Mouse (Mus musculus) brown adipose tissue, adult 24 weeks (tissue): Measurements from ENCODE around the gene 6030452D12Rik. TPM values are rescaled to one million over a fixed set of nuclear protein-coding genes. Genes with fewer than 3 reads are reported as not detected.

ENCODE experiments used
- H3K27ac ChIP-seq: fragments of 200-500 bp; replicated peaks from 2 replicates; pipeline ENCODE4 v1.5.1; 2012; ENCODE audit warnings: low read depth, mild to moderate bottlenecking, low read length
- H3K4me1 ChIP-seq: fragments of 200-500 bp; 2 replicates; pipeline ENCODE4 v1.6.1; 2012; ENCODE audit warnings: low read length, mixed read lengths; ENCODE audit not compliant: control insufficient read depth, insufficient read depth, insufficient read length
- H3K4me3 ChIP-seq: fragments of 200-500 bp; 2 replicates; pipeline ENCODE4 v1.5.1; 2012; ENCODE audit warnings: low read depth, mild to moderate bottlenecking, low read length, moderate library complexity; ENCODE audit not compliant: insufficient read depth
- polyA plus RNA-seq: library from polyadenylated mRNA; stranded (reverse); fragments of >200 nt; gene quantifications from 2 replicates; pipeline ENCODE4 v1.2.4, GENCODE M21; 2012; ENCODE audit not compliant: missing spikeins, insufficient read depth, insufficient read length

The 6030452D12Rik gene
- polyA plus RNA-seq, 1 experiment, result not detected

DNA sequence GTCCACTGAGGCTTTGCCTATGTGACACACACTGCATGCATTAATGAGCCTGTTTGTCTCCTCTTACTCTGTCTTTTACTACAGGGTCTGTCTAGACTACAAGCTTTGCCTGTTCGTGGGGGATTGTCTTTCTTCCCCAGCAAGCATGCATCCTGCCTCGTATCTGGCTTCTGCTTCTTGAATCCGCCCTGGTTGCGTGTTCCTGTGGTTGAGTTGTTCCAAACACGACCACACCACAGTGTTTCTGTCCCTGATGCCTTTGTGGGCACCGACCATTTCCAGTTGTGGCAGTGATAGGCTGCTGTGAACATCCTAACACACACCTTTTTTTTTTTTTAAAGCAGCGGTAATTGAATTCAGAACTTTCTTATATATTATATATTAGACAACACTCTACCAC lies 33.4 kb downstream of the 6030452D12Rik start:
- no peaks in the 10 kb centered on the region for H3K4me1 ChIP-seq
- H3K27ac ChIP-seq, result no peak overlapping the region
- H3K4me3 ChIP-seq, result no peak overlapping the region

DNA sequence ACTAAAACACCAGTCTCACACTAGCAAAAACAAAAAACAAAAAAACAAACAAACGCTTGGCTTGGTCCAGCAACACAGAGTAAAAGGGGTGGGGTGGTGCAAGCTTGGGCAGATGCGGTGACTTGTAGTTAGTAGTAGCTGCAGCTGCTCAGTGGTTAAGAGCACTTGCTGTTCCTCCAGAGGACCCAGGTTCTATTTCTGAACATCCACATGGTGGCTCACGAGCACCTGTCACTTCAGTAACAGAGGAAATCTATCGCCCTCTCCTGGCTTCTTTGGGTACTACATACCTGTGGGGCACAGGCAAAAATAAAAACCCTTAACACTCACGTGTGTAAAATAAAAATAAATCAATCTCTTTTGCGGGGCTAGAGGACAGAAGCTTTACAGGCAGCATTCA lies 34.1 kb downstream of the 6030452D12Rik start:
- Histone ChIP-seq H3K27ac (no peak overlapping the region), H3K4me3 (no peak overlapping the region), H3K4me1 (no peaks in the 10 kb centered on the region)

DNA sequence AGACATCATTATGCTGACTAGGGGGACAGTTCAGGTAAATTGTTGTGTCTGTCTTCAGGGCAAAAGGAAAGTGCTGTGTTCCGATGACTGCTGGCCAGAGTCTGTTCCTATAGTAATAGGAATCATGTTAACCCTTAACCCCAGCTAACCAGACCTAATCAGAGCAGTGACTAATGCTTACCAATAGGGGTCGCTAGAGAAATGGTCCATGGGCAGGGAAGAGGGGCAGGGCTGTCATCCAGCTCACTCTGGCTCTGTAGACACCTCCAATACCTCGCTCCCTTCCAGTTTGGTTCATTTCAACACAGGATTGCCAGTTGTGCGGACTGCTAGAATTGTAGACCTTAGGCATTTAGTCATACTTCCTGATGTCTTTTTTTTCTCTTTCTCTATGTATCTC lies 35.1 kb downstream of the 6030452D12Rik start:
- Histone ChIP-seq H3K27ac (no peak overlapping the region), H3K4me1 (no peaks in the 10 kb centered on the region)

DNA sequence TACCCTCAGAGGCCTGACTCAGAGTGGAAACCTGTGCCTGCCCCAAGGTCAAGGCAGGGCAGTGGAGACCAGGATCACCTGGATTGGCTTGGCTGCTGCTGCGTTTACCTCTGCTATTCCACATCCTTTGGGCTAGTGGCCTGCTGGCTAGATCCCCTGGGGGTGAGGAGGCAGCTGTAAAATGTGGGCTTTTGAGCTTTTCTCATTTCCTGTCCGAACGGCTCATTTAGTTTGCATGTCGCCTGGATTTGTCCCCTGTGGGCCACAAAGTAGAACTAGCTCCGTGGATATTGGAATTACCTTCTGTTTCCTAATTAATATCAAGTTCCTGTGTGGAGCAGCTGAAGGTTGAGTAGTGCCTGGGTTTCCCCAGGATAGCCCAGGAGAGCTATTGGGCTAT lies 38.9 kb downstream of the 6030452D12Rik start:
- H3K4me1 ChIP-seq, result no peaks in the 10 kb centered on the region
- no peak overlapping the region for H3K4me3 ChIP-seq
- no peak overlapping the region for H3K27ac ChIP-seq

More for the DNA sequence above, 35.1 kb downstream of the 6030452D12Rik start:
- H3K4me3 ChIP-seq, result no peak overlapping the region

DNA sequence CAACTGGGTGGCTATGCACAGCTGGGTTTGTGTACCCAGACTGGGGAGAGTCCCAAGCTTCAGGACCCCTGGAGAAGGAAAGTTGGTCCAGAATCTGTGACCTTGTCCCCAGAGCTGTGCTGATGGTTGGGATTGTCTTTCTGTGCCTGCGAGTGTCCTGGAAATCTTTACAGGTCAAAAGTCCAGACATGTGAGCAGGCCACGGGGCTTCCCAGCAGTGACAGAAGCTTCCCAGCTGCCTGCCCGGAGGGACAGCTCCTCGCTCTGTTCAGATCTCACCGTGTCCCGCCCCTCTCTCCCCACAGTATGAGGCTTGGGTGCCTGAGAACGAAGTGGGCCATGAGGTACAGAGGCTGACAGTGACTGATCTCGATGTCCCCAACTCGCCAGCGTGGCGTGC lies 40.7 kb downstream of the 6030452D12Rik start:
- Histone ChIP-seq H3K4me1 (no peaks in the 10 kb centered on the region), H3K4me3 (no peak overlapping the region), H3K27ac (no peak overlapping the region)

DNA sequence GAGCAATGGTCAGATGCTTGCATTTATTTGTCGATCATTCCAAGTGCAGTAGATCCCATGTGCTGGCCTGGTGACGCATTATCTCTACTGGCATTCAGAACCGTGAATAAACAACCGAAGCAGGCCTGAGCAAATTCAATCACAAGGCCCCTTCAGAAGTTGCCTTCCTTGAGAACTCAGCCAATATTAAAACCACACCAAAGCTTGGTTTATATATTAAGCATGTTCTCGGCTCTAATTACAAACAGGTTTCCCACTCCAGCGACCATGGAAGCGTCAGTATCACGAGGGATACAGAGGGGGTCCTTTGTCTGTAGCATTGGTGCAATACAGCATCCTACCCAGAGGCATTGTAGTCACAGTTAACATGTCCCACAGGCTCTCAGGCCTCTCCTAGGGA lies 42.7 kb downstream of the 6030452D12Rik start:
- Histone ChIP-seq H3K27ac (no peak overlapping the region), H3K4me1 (no peaks in the 10 kb centered on the region), H3K4me3 (no peak overlapping the region)

DNA sequence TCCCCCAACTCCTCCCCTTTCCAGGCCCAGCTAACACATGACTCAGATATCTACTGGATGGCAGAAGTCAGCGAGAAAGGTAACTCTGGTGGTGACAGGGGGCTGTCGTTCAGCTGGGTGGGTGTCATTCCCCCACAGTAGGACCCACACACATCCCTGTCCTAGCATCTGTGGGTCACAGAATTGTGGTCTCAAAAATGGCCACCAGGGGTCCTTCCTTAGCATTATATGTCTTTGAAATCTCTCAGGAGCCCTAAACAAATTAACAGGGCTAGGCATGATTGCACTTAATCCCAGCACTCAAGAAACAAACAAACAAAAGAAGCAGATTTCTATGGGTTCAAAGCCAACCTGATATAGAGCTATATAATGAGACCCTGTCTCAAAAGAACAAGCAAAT lies 44.8 kb downstream of the 6030452D12Rik start:
- H3K4me3 ChIP-seq, result no peak overlapping the region
- H3K27ac ChIP-seq, result no peak overlapping the region
- no peaks in the 10 kb centered on the region for H3K4me1 ChIP-seq

DNA sequence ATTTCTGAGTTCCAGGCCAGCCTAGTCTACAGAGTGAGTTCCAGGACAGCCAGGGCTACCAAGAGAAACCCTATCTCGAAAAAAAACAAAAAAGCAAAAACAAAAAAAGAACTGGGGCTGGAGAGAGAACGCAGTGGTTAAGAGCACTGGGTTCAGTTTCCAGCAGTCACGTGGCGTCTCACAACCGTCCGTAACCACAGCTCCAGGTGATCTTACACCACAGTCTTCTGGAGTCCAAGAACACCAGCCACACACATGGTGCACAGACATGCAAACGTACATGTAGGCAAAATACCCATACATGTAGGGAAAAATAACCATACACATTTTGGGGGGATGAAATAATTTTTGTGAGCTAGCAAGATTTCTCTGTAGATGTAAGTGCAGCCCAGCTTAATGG lies 46.4 kb downstream of the 6030452D12Rik start:
- no peak overlapping the region for H3K27ac ChIP-seq
- no peak overlapping the region for H3K4me3 ChIP-seq
- H3K4me1 ChIP-seq, result no peaks in the 10 kb centered on the region

DNA sequence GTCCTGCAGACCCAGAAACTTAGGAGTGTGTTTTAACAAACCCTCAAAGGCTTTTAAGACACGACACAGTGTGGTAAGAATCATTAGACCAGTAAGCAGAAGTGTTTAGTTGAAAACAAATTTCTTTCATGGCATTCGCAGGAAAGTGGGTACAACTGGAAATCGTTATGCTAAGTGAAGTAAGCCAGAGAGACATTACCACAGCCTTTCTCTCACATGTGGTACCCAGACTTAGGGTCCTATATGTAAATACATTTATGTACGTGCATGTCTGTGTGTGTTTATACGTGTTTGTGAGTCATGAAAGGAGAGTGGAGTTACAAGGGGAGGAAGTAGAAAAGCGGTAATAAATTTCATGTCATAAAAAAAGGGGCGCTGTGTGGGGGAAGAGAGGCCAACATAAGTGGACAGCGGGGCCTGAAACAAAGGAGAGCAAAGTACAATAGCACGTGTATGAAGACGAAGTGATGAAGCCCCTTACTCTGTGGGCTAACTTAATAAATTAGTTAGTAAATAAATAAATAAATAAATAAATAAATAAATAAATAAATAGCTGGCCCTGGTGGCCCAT lies 48.1 kb downstream of the 6030452D12Rik start:
- Histone ChIP-seq H3K27ac (no peak overlapping the region), H3K4me3 (no peak overlapping the region), H3K4me1 (no peaks in the 10 kb centered on the region)

DNA sequence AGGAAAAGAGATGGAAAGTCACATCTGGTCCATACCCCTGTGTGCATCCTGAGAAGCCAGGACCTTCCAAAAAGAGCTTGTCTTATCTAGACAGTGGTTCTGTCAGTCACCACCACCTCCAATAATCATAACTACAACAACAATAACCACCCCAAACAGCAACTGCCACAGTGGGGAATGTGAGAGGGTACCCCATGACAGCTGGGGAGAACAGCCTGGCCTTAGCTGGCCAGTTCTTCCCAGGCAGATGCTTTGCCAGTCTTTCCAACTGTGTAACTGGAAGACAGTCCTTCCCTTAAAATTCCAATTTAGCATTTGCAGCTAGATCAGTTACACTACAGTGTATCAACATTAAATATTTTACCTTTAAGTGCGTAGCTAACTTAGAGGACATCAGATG lies 50.6 kb downstream of the 6030452D12Rik start:
- Histone ChIP-seq H3K4me1 (no peaks in the 10 kb centered on the region), H3K4me3 (no peak overlapping the region), H3K27ac (no peak overlapping the region)

DNA sequence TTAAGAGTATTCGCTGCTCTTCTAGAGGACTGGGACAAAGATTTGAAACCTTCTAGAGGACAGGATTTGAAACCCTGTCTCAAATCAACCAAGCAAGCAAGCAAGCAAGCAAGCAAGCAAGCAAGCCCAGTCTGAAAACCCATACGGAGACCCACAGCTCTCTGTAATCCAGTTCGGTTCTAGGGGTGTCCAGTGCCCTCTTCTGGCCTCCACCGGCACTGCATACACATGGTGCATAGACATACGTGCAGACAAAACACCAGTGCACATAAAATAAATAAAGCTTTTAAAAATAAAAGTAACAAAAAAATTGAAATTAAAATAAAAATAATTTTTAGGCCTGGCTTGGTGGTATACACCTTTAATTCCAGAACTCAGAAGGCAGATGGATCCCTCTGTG lies 53.7 kb downstream of the 6030452D12Rik start:
- no peak overlapping the region for H3K27ac ChIP-seq
- no peak overlapping the region for H3K4me3 ChIP-seq
- H3K4me1 ChIP-seq, result no peaks in the 10 kb centered on the region

DNA sequence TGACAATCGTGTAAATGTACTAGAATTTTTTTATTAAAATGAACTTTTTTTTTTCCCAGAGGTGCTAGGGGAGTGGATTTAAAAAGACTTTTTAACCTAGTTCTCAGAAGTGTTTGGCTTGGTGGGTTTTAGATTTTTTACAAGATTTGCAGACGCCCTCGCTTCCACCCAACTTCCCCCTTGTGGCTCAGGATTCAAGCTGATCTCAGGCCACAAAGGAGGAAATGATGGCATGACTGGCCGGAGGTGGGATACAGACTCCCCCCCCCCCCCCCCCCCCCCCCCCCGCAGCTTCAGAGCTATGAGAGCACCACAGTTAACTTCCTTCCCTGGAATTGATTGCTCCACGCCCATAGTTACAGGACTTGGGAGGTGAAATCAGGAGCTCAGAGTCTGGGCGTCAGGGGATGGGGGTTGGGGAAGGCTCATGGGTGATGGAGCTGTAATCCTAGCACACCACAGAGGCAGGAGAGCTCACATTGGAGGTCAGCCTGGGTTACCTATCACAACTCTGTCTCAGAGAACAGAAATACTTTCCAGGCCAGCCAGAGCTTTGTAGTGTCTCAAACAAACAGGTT lies 55.8 kb downstream of the 6030452D12Rik start:
- Histone ChIP-seq H3K27ac (no peak overlapping the region), H3K4me3 (no peak overlapping the region)

More for the DNA sequence above, 55.8 kb downstream of the 6030452D12Rik start:
- no peaks in the 10 kb centered on the region for H3K4me1 ChIP-seq

Other genes with a start within 250 kb of the 6030452D12Rik start
- 0.95 and 1.0 TPM in 2 replicates for gene Smpd3, start 162.5 kb upstream of the 6030452D12Rik start, polyA plus RNA-seq
- gene Zfp90, start 85.2 kb upstream of the 6030452D12Rik start, polyA plus RNA-seq, result 1.0 and 2.1 TPM in 2 replicates
- gene Cdh3, start 10.4 kb downstream of the 6030452D12Rik start, polyA plus RNA-seq, result not detected in 2 replicates
- gene Gm10073, start 72.9 kb downstream of the 6030452D12Rik start, polyA plus RNA-seq, result 34.1 and 57.5 TPM in 2 replicates
- not detected in 2 replicates for gene Cdh1, start 102.8 kb downstream of the 6030452D12Rik start, polyA plus RNA-seq
- gene Tango6, start 182.5 kb downstream of the 6030452D12Rik start, polyA plus RNA-seq, result 1.9 and 2.5 TPM in 2 replicates